Comparison of ENCODE assay signal across 11 mouse cellular contexts in the genomic region with DNA sequence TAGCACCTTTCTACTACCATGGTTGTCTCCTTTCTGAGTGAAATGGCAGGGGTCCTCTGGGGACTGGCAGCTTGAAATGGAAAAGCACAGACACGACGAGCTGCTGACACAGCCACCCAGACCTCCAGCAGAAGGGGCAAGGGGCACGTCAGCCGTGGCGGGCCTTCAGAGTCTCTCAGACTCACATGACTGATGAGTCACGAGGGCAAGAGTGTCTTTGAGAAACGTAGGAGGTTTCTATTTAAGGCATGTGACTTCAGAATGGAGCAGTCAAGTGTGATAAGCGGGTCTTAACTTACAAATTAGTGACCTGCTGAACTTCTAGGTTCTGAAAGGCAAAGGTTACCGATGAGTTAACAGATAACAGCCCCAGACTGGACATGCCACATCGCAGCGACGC. TPM values are rescaled to one million over a fixed set of nuclear protein-coding genes. Genes with fewer than 3 reads are reported as not detected.
A peak's percentile ranks its signal among the peaks of the same experiment; 100 is the strongest.
DNase-seq lines count a peak whose midpoint lies in the region; ATAC-seq and TF ChIP-seq lines count a peak whose summit lies in the region.
"Had no signal": no experiment of that assay in that cellular context is flagged by ENCODE, and none has a peak within 500 bp of the region (broad histone marks: within the 10 kb centered on the region; RNA-seq: fewer than 3 reads in every experiment).

No protein-coding gene starts in this region.

- no peak overlapping the region for H3K4me2 ChIP-seq in kidney, postnatal 0 days (ENCODE audit: low read length)

- DNase-seq in heart, postnatal 4 days, result peak; percentile 13
- no peak for DNase-seq in heart, adult 2 months
- peak; percentile 16 for DNase-seq in MN1 (ENCODE audit: low spot score)
- peak; percentile 64 for DNase-seq in embryo, embryonic 10.5 days (ENCODE audit: low spot score)
- no peak for DNase-seq in kidney, postnatal 0 days (ENCODE audit: low spot score)
- no peak for DNase-seq in layer of hippocampus, adult 9-10 months (ENCODE audit: low spot score)
- no peak for DNase-seq in left cerebral cortex, postnatal 25 days (ENCODE audit: low spot score in 2 of 2)
- DNase-seq in ovary, postnatal 14 days (ENCODE audit: low spot score), result no peak
- DNase-seq: cerebellum, adult 8-10 months; thymus, postnatal 36 days had no signal

- no peak overlapping the region for H3K4me3 ChIP-seq in heart, adult 2 months
- no peak overlapping the region for H3K4me3 ChIP-seq in kidney, postnatal 0 days (replicated peaks; ENCODE audit: low read depth, low read length)

- no peaks in the 10 kb centered on the region for H3K36me3 ChIP-seq in heart, adult 2 months (ENCODE audit: control insufficient read depth, insufficient read depth, low read length)
- no peaks in the 10 kb centered on the region for H3K36me3 ChIP-seq in kidney, postnatal 0 days (ENCODE audit: insufficient read depth, low read length)

- H3K27ac ChIP-seq in heart, adult 2 months, result no peak overlapping the region
- H3K27ac ChIP-seq in kidney, postnatal 0 days, result no peak overlapping the region; the same call in 1 of the 2 replicates

- intact Hi-C loops in heart, adult 2 months (cut with DNase I), result no loop called here
- intact Hi-C loops in left cerebral cortex, postnatal 25 days (cut with DNase I), result no loop called here

- no peaks in the 10 kb centered on the region for H3K79me2 ChIP-seq in heart, adult 2 months (replicated peaks; ENCODE audit: control insufficient read depth, insufficient read depth, low read length)

- WGBS in heart, adult 2 months, result 30% methylated on average over 12 of the region's 12 CpGs
- 20% methylated on average over 12 of the region's 12 CpGs for WGBS in kidney, postnatal 0 days

- no peak for TF ChIP-seq CTCF in heart, adult 2 months (IDR thresholded peaks at IDR 0.05)
- no peak for TF ChIP-seq CTCF in kidney, postnatal 0 days (IDR thresholded peaks at IDR 0.05; ENCODE audit: low read depth)

- no peak overlapping the region for H3K9ac ChIP-seq in heart, adult 2 months (ENCODE audit: low read depth, low read length)
- no peak overlapping the region for H3K9ac ChIP-seq in kidney, postnatal 0 days (ENCODE audit: low read depth, low read length)

- no peak for TF ChIP-seq EP300 in heart, adult 2 months (IDR thresholded peaks at IDR 0.05; ENCODE audit: insufficient read depth, low read depth, low read length)

- H3K27me3 ChIP-seq in heart, adult 2 months (ENCODE audit: control insufficient read depth, insufficient read depth, low read length), result no peaks in the 10 kb centered on the region
- H3K27me3 ChIP-seq in kidney, postnatal 0 days (ENCODE audit: insufficient read depth, low read length), result no peaks in the 10 kb centered on the region

- ATAC-seq in kidney, postnatal 0 days (replicated peaks; ENCODE audit: low FRiP score, low read depth), result peak; percentile 82
- ATAC-seq: inflammation-experienced regulatory T-cells, adult 6 months had no signal

- TF ChIP-seq POLR2A in heart, adult 2 months (IDR thresholded peaks at IDR 0.05; ENCODE audit: insufficient read depth, low read depth, low read length), result no peak

- H3K9me3 ChIP-seq in kidney, postnatal 0 days (replicated peaks; ENCODE audit: low read length), result no peaks in the 10 kb centered on the region

- peaks cover 2% of the 10 kb centered on the region; the same call in 1 of the 2 replicates for H3K4me1 ChIP-seq in heart, adult 2 months (ENCODE audit: control insufficient read depth, insufficient read depth, low read length)
- H3K4me1 ChIP-seq in kidney, postnatal 0 days (replicated peaks; ENCODE audit: insufficient read depth, low read length), result peaks cover 9% of the 10 kb centered on the region; the same call in 1 of the 2 replicates

RNA-seq across cellular contexts. Expression of gene Ttc30a1, which starts 16.0 kb away (rescaled TPM):
- total RNA-seq in heart, postnatal 4 days (2021), result 1 to 10 TPM; 3.4 to 3.6 TPM
- 1 to 10 TPM; 3.1 to 4.0 TPM for total RNA-seq in heart, adult 2 months (2021)
- polyA plus RNA-seq in heart, adult 2 months (2012; rRNA removed), result 2.4 and 4.0 TPM in 2 replicates
- 6.7 and 7.0 TPM in 2 replicates for polyA plus RNA-seq in kidney, postnatal 0 days (2015; fragmentation: Nextera tagmentation; extraction: Ambion mirVana)
- 1 to 10 TPM; 2.8 to 3.1 TPM for total RNA-seq in left cerebral cortex, postnatal 25 days (2021)

RNA-seq across cellular contexts. Expression of gene Ttc30a2, which starts 19.8 kb away (rescaled TPM):
- 1 to 10 TPM in 1 of 2 experiments, under 1 TPM in 1; 0.88 to 1.7 TPM for total RNA-seq in heart, postnatal 4 days (2021)
- total RNA-seq in heart, adult 2 months (2021), result 1 to 10 TPM; 2.3 TPM
- 0.76 and 1.7 TPM in 2 replicates for polyA plus RNA-seq in heart, adult 2 months (2012; rRNA removed)
- 0.18 and 0.51 TPM in 2 replicates for polyA plus RNA-seq in kidney, postnatal 0 days (2015; fragmentation: Nextera tagmentation; extraction: Ambion mirVana)
- total RNA-seq in left cerebral cortex, postnatal 25 days (2021), result under 1 TPM; 0.25 to 0.85 TPM
- polyA plus RNA-seq: inflammation-experienced regulatory T-cells, adult 6 months had no signal

RNA-seq across cellular contexts. Expression of gene Ttc30b, which starts 59.3 kb away (rescaled TPM):
- total RNA-seq in heart, postnatal 4 days (2021), result 1 to 10 TPM; 8.0 to 8.6 TPM
- total RNA-seq in heart, adult 2 months (2021), result 10 to 100 TPM; 13.2 to 17.5 TPM
- polyA plus RNA-seq in heart, adult 2 months (2012; rRNA removed), result 11.1 and 17.2 TPM in 2 replicates
- 14.1 and 14.5 TPM in 2 replicates for polyA plus RNA-seq in kidney, postnatal 0 days (2015; fragmentation: Nextera tagmentation; extraction: Ambion mirVana)
- 10 to 100 TPM; 12.0 to 13.2 TPM for total RNA-seq in left cerebral cortex, postnatal 25 days (2021)

Comparison
In these comparisons a context has a peak if more than half of its experiments do, and no peak if none do; other contexts are left out.
1. DNase-seq: peak in heart, postnatal 4 days (single experiment), MN1 (single experiment) and embryo, embryonic 10.5 days (single experiment); none in heart, adult 2 months (0 of 2), kidney, postnatal 0 days (single experiment), layer of hippocampus, adult 9-10 months (single experiment), left cerebral cortex, postnatal 25 days (0 of 2) and ovary, postnatal 14 days (single experiment).